Mouse (Mus musculus): Measurements from ENCODE around the gene Hmgxb4.
A peak's percentile ranks its signal among the peaks of the same experiment; 100 is the strongest.

The Hmgxb4 gene

GRCm38 (mm10) chr8:75071627-75072346, 78.6 kb downstream of the Hmgxb4 start:
- DNase-seq (ENCODE audit: low read depth, low spot score), result peak; percentile 86

DNA sequence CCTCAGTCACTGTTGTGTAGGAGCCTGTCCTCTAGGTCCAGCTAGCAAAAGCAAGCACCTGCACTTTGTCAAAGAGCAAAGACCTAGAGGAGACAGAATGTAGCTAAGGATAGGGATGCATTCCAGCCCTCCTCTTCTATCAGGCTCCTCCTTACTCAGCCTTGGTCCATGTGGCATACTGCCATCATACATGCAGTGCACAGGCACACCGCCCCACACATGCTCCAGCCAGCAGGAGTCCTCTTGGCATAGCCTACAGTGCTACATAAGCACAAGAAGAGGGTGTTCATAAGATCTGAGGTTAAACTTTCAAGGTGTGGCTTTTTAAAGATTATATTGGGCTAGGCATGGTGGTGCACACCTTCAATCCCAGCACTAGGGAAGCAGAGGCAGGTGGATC, 81.7 kb downstream of the Hmgxb4 start:
- DNase-seq (ENCODE audit: low read depth, low spot score), result no peak

DNA sequence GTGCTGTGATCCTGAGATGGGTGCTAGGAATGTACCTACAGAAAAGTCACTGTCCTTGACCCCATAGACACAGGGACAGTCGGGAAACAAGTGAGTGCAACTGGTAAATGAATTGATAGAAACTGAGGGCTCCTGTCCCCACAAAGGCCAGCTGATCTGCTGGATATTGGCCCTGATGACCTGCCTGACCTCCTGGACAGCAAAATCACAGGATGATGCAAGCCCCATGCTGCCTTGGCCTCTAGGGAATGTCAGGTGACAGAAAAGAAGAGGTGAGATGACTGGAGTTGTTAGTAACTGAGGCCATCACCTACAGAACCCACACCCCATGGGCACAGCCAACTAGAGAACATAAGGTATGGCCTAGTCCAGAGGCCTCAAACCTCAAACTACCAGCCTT, 85.1 kb downstream of the Hmgxb4 start:
- DNase-seq (ENCODE audit: low read depth, low spot score), result no peak

- DNase-seq (ENCODE audit: low read depth, low spot score), result peak; percentile 7
Observed at GRCm38 (mm10) chr8:75078851-75079250, 85.7 kb downstream of the Hmgxb4 start.
